Mouse (Mus musculus): Measurements from ENCODE around the gene Slc15a5. TPM values are rescaled to one million over a fixed set of nuclear protein-coding genes. Genes with fewer than 3 reads are reported as not detected.

Gene Slc15a5
- polyA plus RNA-seq, 2 experiments: not detected

DNA sequence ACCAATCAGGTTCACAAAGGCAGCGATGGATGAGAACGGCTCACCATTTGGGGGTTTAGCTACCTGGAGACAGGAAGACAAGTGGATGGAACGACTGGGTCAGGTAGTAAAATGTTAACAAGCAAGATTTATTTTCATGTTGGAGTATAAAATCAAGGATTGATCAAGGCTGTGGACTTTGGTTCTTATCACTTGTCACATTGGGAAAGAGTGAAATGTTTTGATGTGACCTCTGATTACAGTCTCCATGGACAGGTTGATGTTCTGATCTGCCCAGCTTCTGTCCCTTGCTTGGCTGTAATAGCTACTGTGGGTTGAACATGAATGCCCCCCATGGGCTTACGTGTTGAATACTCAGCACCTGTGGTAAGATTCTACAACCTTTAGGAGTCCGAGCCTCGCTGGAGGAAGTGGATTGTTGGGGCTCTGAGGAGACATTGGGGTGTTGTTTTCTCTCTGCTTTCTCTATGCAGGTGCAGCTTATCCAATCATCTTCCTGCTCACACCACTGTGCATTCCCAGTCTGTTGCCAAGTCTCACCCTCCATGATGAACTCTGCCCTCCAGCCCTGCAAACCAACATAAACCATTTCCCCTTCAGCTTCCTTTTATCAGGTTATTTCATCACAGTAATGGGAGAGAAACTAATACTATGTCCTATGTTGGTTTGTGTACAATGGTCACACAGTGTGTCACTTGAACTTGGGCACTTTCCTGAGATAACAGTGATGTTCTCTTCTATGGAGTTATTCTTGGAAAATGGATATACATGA is 1.2 kb upstream of the Slc15a5 start:
- ATAC-seq (ENCODE audit: insufficient read depth): no peak
- Histone ChIP-seq H3K36me3 (replicated peaks; ENCODE audit: control insufficient read depth, insufficient read depth, low read depth) (no peaks in the 10 kb centered on the region), H3K4me2 (ENCODE audit: low read depth) (no peak overlapping the region), H3K4me3 (ENCODE audit: insufficient read depth in 1 of 2, low read depth in 2 of 2, low read length in 2 of 2) (no peak overlapping the region), H3K4me1 (replicated peaks; ENCODE audit: control insufficient read depth in 2 of 2, insufficient read depth in 2 of 2, low read length in 1 of 2) (no peaks in the 10 kb centered on the region), H3K9me3 (ENCODE audit: control insufficient read depth, low read length) (no peaks in the 10 kb centered on the region), H3K9ac (replicated peaks) (no peak overlapping the region), H3K27me3 (ENCODE audit: control insufficient read depth, insufficient read depth, low read length) (no peaks in the 10 kb centered on the region), H3K27ac (no peak overlapping the region)
- DNase-seq (ENCODE audit: low read depth in 3 of 3, low spot score in 3 of 3): no peak
- WGBS (ENCODE audit: insufficient replicate concordance): 71% methylated on average over 6 of the region's 6 CpGs
- TF ChIP-seq CTCF (IDR thresholded peaks at IDR 0.05; ENCODE audit: low read depth) (no peak), EP300 (IDR thresholded peaks at IDR 0.05; ENCODE audit: low read depth) (no peak)

DNA sequence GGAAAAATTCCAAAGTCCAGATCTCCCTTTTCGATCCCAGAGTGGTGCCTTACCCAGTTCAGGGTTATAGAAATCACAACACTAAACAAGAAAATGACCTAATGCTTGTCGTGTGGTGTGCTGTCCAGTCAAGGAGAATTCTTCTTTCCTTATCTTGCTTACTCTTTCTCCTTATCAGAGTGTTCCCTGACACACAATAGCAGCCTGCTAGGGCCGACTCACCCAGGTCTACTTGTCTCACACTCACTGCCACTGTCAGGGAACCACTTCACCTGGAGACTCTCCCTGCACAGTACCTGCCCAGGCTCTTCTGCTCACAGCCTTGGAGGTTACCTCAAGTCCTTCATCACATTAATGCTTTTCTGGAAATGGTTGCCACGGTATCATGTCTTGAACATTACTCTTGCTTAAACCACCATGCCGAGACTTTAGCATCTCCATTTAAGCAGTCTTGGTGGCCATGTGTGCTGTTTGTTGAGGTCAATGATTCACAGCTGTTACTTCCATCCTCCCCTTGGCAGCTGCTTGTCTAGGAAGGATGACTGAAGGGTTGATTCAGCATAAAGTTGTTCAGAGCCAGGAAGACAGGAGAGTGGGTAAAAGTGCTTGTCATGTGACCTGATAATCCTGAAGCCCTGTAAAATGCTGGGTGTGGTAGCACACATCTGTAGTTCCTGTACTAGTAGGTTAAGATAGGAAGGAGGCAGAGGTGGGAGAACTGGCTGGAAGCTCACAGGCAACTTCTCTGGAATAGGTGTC is 1.9 kb downstream of the Slc15a5 start:
- ATAC-seq (ENCODE audit: insufficient read depth): no peak
- Histone ChIP-seq H3K4me3 (ENCODE audit: insufficient read depth in 1 of 2, low read depth in 2 of 2, low read length in 2 of 2) (no peak overlapping the region), H3K27me3 (ENCODE audit: control insufficient read depth, insufficient read depth, low read length) (no peaks in the 10 kb centered on the region), H3K9ac (replicated peaks) (no peak overlapping the region), H3K4me1 (replicated peaks; ENCODE audit: control insufficient read depth in 2 of 2, insufficient read depth in 2 of 2, low read length in 1 of 2) (no peaks in the 10 kb centered on the region), H3K9me3 (ENCODE audit: control insufficient read depth, low read length) (no peaks in the 10 kb centered on the region), H3K4me2 (ENCODE audit: low read depth) (no peak overlapping the region), H3K36me3 (replicated peaks; ENCODE audit: control insufficient read depth, insufficient read depth, low read depth) (no peaks in the 10 kb centered on the region), H3K27ac (no peak overlapping the region)
- no peak for DNase-seq (ENCODE audit: low read depth in 3 of 3, low spot score in 3 of 3)
- WGBS (ENCODE audit: insufficient replicate concordance): 51% methylated on average over 5 of the region's 5 CpGs
- no peak for TF ChIP-seq CTCF (IDR thresholded peaks at IDR 0.05; ENCODE audit: low read depth)
- TF ChIP-seq EP300 (IDR thresholded peaks at IDR 0.05; ENCODE audit: low read depth): no peak

- WGBS (ENCODE audit: insufficient replicate concordance): 76% methylated on average over 1 of the region's 1 CpGs
- DNase-seq (ENCODE audit: low read depth in 3 of 3, low spot score in 3 of 3) (no peak), ATAC-seq (ENCODE audit: insufficient read depth) (no peak)
- Histone ChIP-seq H3K27ac (no peak overlapping the region), H3K9ac (replicated peaks) (no peak overlapping the region), H3K4me2 (ENCODE audit: low read depth) (no peak overlapping the region), H3K4me1 (replicated peaks; ENCODE audit: control insufficient read depth in 2 of 2, insufficient read depth in 2 of 2, low read length in 1 of 2) (no peaks in the 10 kb centered on the region), H3K36me3 (replicated peaks; ENCODE audit: control insufficient read depth, insufficient read depth, low read depth) (no peaks in the 10 kb centered on the region), H3K27me3 (ENCODE audit: control insufficient read depth, insufficient read depth, low read length) (no peaks in the 10 kb centered on the region), H3K4me3 (ENCODE audit: insufficient read depth in 1 of 2, low read depth in 2 of 2, low read length in 2 of 2) (no peak overlapping the region), H3K9me3 (ENCODE audit: control insufficient read depth, low read length) (no peaks in the 10 kb centered on the region)
- TF ChIP-seq EP300 (IDR thresholded peaks at IDR 0.05; ENCODE audit: low read depth) (no peak), CTCF (IDR thresholded peaks at IDR 0.05; ENCODE audit: low read depth) (no peak)
Measured at GRCm38 (mm10) chr6:138075723-138076122, 4.0 kb downstream of the Slc15a5 start.

DNA sequence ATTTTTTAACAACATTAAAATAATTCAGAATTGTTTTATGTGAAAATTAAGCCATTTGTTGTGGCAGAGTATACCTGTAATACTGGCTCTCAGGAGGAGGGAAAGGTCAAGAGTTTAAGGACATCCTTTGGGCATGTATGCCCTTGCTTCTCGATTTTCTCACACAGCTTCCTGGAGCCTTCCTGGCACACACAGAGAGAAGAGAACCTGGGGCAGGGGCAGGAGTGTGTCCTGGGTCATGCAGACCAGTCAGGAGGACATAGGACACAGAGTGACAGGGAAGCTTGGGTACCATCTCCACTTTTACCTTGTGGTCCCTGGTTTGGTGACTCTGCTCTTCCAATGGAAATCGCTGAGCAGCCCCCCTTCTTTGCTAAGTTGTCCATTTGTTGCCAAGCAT is 6.2 kb downstream of the Slc15a5 start:
- no peaks in the 10 kb centered on the region for H3K9me3 ChIP-seq (ENCODE audit: control insufficient read depth, low read length)
- H3K4me2 ChIP-seq (ENCODE audit: low read depth): no peak overlapping the region
- no peak for TF ChIP-seq EP300 (IDR thresholded peaks at IDR 0.05; ENCODE audit: low read depth)
- no peak for TF ChIP-seq CTCF (IDR thresholded peaks at IDR 0.05; ENCODE audit: low read depth)
- no peaks in the 10 kb centered on the region for H3K4me1 ChIP-seq (replicated peaks; ENCODE audit: control insufficient read depth in 2 of 2, insufficient read depth in 2 of 2, low read length in 1 of 2)
- no peak overlapping the region for H3K9ac ChIP-seq (replicated peaks)
- H3K36me3 ChIP-seq (replicated peaks; ENCODE audit: control insufficient read depth, insufficient read depth, low read depth): no peaks in the 10 kb centered on the region
- ATAC-seq (ENCODE audit: insufficient read depth) (no peak), DNase-seq (ENCODE audit: low read depth in 3 of 3, low spot score in 3 of 3) (no peak)
- H3K27ac ChIP-seq: no peak overlapping the region
- no peak overlapping the region for H3K4me3 ChIP-seq (ENCODE audit: insufficient read depth in 1 of 2, low read depth in 2 of 2, low read length in 2 of 2)
- H3K27me3 ChIP-seq (ENCODE audit: control insufficient read depth, insufficient read depth, low read length): no peaks in the 10 kb centered on the region
- WGBS (ENCODE audit: insufficient replicate concordance): 67% methylated on average over 2 of the region's 2 CpGs

- no peaks in the 10 kb centered on the region for H3K36me3 ChIP-seq (replicated peaks; ENCODE audit: control insufficient read depth, insufficient read depth, low read depth)
- no peaks in the 10 kb centered on the region for H3K27me3 ChIP-seq (ENCODE audit: control insufficient read depth, insufficient read depth, low read length)
- no peak overlapping the region for H3K9ac ChIP-seq (replicated peaks)
- DNase-seq (ENCODE audit: low read depth in 3 of 3, low spot score in 3 of 3) (no peak), ATAC-seq (ENCODE audit: insufficient read depth) (no peak)
- H3K4me2 ChIP-seq (ENCODE audit: low read depth): no peak overlapping the region
- TF ChIP-seq EP300 (IDR thresholded peaks at IDR 0.05; ENCODE audit: low read depth) (no peak), CTCF (IDR thresholded peaks at IDR 0.05; ENCODE audit: low read depth) (no peak)
- no peaks in the 10 kb centered on the region for H3K9me3 ChIP-seq (ENCODE audit: control insufficient read depth, low read length)
- H3K4me1 ChIP-seq (replicated peaks; ENCODE audit: control insufficient read depth in 2 of 2, insufficient read depth in 2 of 2, low read length in 1 of 2): no peaks in the 10 kb centered on the region
- no peak overlapping the region for H3K27ac ChIP-seq
- no peak overlapping the region for H3K4me3 ChIP-seq (ENCODE audit: insufficient read depth in 1 of 2, low read depth in 2 of 2, low read length in 2 of 2)
- 76% methylated on average over 8 of the region's 8 CpGs for WGBS (ENCODE audit: insufficient replicate concordance)
Measured at GRCm38 (mm10) chr6:138072963-138073339, 6.8 kb downstream of the Slc15a5 start.
